Mouse (Mus musculus): Measurements from ENCODE around the gene Colq.
A peak's percentile ranks its signal among the peaks of the same experiment; 100 is the strongest.

Colq gene

GRCm38 (mm10) chr14:31525040-31525810 lies 65.9 kb downstream of the Colq start:
- DNase-seq = no peak

GRCm38 (mm10) chr14:31521318-31521717 lies 69.8 kb downstream of the Colq start:
- DNase-seq = no peak

- DNase-seq = peak; percentile 64
Measured at GRCm38 (mm10) chr14:31519165-31519564, 72.0 kb downstream of the Colq start.

GRCm38 (mm10) chr14:31515895-31516294 lies 75.2 kb downstream of the Colq start:
- no peak for DNase-seq

GRCm38 (mm10) chr14:31510322-31510721 lies 80.8 kb downstream of the Colq start:
- no peak for DNase-seq

- no peak for DNase-seq
Measured at GRCm38 (mm10) chr14:31509911-31510310, 81.2 kb downstream of the Colq start.

- DNase-seq = no peak
Measured at GRCm38 (mm10) chr14:31506456-31506855, 84.7 kb downstream of the Colq start.

- no peak for DNase-seq
Measured at GRCm38 (mm10) chr14:31503406-31503805, 87.7 kb downstream of the Colq start.

- DNase-seq = no peak
Measured at GRCm38 (mm10) chr14:31499526-31499925, 91.6 kb downstream of the Colq start.

- no peak for DNase-seq
Measured at GRCm38 (mm10) chr14:31496241-31496646, 94.9 kb downstream of the Colq start.

GRCm38 (mm10) chr14:31495538-31495937 lies 95.6 kb downstream of the Colq start:
- no peak for DNase-seq

- DNase-seq = peak; percentile 93
Measured at GRCm38 (mm10) chr14:31494975-31495455, 96.1 kb downstream of the Colq start, which contains the start of gene Mettl6. TSS of gene Mettl6 (minus strand) at chr14:31495040.

GRCm38 (mm10) chr14:31494349-31494974 lies 96.7 kb downstream of the Colq start, which contains the start of gene Eaf1:
TSS of gene Eaf1 (plus strand) at chr14:31494399.
- DNase-seq = no peak

GRCm38 (mm10) chr14:31493901-31494300 lies 97.2 kb downstream of the Colq start:
- no peak for DNase-seq

GRCm38 (mm10) chr14:31488055-31488454 lies 103.1 kb downstream of the Colq start:
- DNase-seq = no peak

GRCm38 (mm10) chr14:31486465-31486864 lies 104.7 kb downstream of the Colq start:
- no peak for DNase-seq

GRCm38 (mm10) chr14:31482417-31482816 lies 108.7 kb downstream of the Colq start:
- no peak for DNase-seq

- DNase-seq = no peak
Measured at GRCm38 (mm10) chr14:31473297-31473696, 117.8 kb downstream of the Colq start.

Measured in kidney, postnatal 14 days (tissue).